Mouse (Mus musculus): Measurements from ENCODE around the gene Parp6.

- TF ChIP-seq CTCF (IDR thresholded peaks at IDR 0.05; ENCODE audit: low read depth) (no peak), EP300 (IDR thresholded peaks at IDR 0.05; ENCODE audit: low read depth) (no peak)
These were observed 11.1 kb upstream of the Parp6 start for GRCm38 (mm10) chr9:59605967-59606366.
